Mouse (Mus musculus) hindbrain, embryonic 14.5 days (tissue): ENCODE measurements at regions not wholly inside any gene's neighbourhood (a gene's known extent, or its start where the extent isn't known, plus 50 kb on each side); places are given as distances from the start of the nearest gene placed in this dataset.

Experiments used
- ATAC-seq: fragments of 200-750 bp; cut with Nextera tagmentation; 2 replicates; pipeline ENCODE4 v1.8.0; 2017; ENCODE audit warnings: moderate number of reproducible peaks, mild to moderate bottlenecking, moderate TSS enrichment, moderate library complexity; ENCODE audit not compliant: low FRiP score
- DNase-seq: peaks from one replicate; pipeline ENCODE4 v3.0.0-alpha.2; 2015; ENCODE audit warnings: low spot score
- H3K27ac ChIP-seq: fragments of 300-500 bp; sonication (generic); 2 replicates; pipeline ENCODE4 v1.5.1; 2014; ENCODE audit warnings: mild to moderate bottlenecking, moderate library complexity
- H3K27me3 ChIP-seq: fragments of 300-500 bp; sonication (generic); 2 replicates; pipeline ENCODE4 v1.6.1; 2014; ENCODE audit warnings: mild to moderate bottlenecking, low read length, mixed read lengths; ENCODE audit not compliant: control insufficient read depth, insufficient read depth
- H3K36me3 ChIP-seq: fragments of 300-500 bp; sonication (generic); replicated peaks from 2 replicates; pipeline ENCODE4 v1.6.1; 2014; ENCODE audit not compliant: control insufficient read depth, insufficient read depth
- H3K4me1 ChIP-seq: fragments of 300-500 bp; sonication (generic); replicated peaks from 2 replicates; pipeline ENCODE4 v1.6.1; 2014; ENCODE audit warnings: antibody characterized with exemption, low read length, mixed read lengths; ENCODE audit not compliant: control insufficient read depth, insufficient read depth
- H3K4me2 ChIP-seq: fragments of 300-500 bp; sonication (generic); replicated peaks from 2 replicates; pipeline ENCODE4 v1.6.1; 2014; ENCODE audit warnings: mild to moderate bottlenecking, moderate library complexity
- H3K4me3 ChIP-seq: fragments of 300-500 bp; sonication (generic); replicated peaks from 2 replicates; pipeline ENCODE4 v1.5.1; 2014; ENCODE audit warnings: mild to moderate bottlenecking, low read length
- H3K9ac ChIP-seq: fragments of 300-500 bp; sonication (generic); 2 replicates; pipeline ENCODE4 v1.6.1; 2014
- H3K9me3 ChIP-seq: fragments of 300-500 bp; sonication (generic); 2 replicates; pipeline ENCODE4 v1.6.1; 2016; ENCODE audit warnings: low read length; ENCODE audit not compliant: control insufficient read depth
- WGBS: fragments of 180-500 bp; shearing (Covaris S2); extraction: QIAGEN DNeasy Blood & Tissue Kit; methylation state at CpG from one replicate; pipeline ENCODE4 v1.1.7; 2014; 5-methylcytosine and 5-hydroxymethylcytosine counted together

DNA sequence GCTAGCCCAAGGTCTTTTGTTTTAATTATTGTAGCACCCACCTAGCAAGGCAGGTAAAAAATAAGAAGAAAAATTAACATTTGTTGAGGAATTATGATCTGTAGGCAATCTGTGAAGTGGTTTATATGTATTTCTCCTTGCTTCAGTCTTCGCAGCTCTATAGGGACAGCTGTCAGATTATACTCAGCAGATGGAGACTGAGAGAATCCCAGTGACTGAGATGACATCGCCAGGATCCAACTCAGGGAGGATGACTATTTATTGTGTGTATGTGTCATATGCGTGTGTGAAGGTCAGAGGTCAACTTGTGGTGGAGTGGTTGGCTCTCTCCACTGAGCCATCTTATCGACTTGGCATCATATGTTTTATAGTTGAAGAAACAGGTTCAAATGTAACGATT is 362.0 kb upstream of the Chd6 start:
- no peak for DNase-seq
- H3K4me3 ChIP-seq = no peak overlapping the region
- WGBS = 81% methylated on average over 5 of the region's 5 CpGs

DNA sequence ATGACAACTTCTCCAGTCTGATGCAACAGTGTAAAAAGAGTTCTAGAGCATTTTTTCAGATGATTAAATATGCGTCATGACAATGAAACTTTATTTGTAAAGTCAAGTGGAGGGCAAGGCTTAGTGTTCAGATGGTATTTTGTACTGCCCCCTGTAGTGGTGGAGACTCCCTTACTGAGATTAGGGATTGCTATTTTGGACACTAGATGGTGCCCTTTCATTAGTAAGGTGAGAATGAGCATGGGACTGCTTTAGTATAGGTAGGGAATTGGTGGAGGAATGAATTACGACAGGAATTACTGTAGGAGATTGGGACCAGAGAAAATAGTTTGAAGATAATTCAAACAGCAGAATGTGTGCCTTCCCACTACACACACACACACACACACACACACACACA is 361.1 kb upstream of the Chd6 start:
- Histone ChIP-seq H3K36me3 (no peaks in the 10 kb centered on the region), H3K4me3 (no peak overlapping the region), H3K9ac (no peak overlapping the region), H3K27me3 (no peaks in the 10 kb centered on the region), H3K4me2 (no peak overlapping the region), H3K4me1 (no peaks in the 10 kb centered on the region), H3K27ac (no peak overlapping the region), H3K9me3 (no peaks in the 10 kb centered on the region)
- ATAC-seq (no peak), DNase-seq (peak; percentile 75)
- WGBS = 36% methylated on average over 2 of the region's 2 CpGs

More for the DNA sequence above, 362.0 kb upstream of the Chd6 start:
- no peaks in the 10 kb centered on the region for H3K27me3 ChIP-seq
- ATAC-seq = no peak
- H3K9ac ChIP-seq = no peak overlapping the region
- no peak overlapping the region for H3K4me2 ChIP-seq
- no peaks in the 10 kb centered on the region for H3K36me3 ChIP-seq
- H3K4me1 ChIP-seq = no peaks in the 10 kb centered on the region
- no peak overlapping the region for H3K27ac ChIP-seq
- H3K9me3 ChIP-seq = no peaks in the 10 kb centered on the region

DNA sequence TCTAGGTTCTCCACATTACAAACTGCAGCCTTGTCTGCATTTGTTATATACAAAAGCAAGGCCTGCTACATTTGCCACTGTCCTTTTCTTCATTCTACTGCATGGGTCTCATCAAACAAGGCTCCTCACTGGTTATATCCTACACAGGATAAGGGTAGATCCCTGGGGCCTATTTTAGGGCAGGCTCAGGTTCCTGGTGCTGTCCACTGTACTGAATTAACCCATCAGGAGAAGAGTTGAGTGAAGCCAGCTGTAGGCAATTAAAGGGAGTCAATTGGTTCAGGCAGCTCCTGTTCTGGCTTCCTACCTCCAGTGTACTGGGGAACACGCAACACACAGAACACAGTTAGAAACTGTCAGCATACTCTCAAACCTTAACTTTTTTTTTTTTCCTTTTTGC is 358.2 kb upstream of the Chd6 start:
- no peak for ATAC-seq
- WGBS = 86% methylated on average over 1 of the region's 1 CpGs
- no peak overlapping the region for H3K4me3 ChIP-seq
- no peak for DNase-seq
- H3K4me1 ChIP-seq = no peaks in the 10 kb centered on the region
- H3K4me2 ChIP-seq = no peak overlapping the region
- no peaks in the 10 kb centered on the region for H3K27me3 ChIP-seq
- no peaks in the 10 kb centered on the region for H3K9me3 ChIP-seq
- no peak overlapping the region for H3K27ac ChIP-seq
- H3K9ac ChIP-seq = no peak overlapping the region
- H3K36me3 ChIP-seq = no peaks in the 10 kb centered on the region

DNA sequence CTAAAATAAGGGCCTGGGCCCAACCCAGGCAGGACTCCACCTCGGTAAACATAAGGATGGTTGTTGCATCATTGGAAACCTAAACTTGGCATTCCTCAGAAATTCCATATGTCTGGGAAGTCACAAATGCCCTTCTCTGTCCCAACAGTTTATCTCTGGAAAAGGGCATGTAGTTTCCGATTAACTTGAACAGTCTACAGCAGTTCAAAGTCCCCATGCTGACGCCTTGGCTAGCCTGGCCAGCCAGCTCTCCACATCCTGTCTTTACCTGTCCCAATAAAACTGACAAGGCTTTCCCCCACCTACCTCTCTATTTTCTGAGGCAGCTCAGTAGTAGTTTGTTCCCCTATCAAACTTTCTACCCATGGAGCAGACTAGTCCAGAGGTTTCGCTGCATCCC is 351.7 kb upstream of the Chd6 start:
- WGBS = 94% methylated on average over 4 of the region's 4 CpGs
- ATAC-seq = no peak
- H3K36me3 ChIP-seq = no peaks in the 10 kb centered on the region

DNA sequence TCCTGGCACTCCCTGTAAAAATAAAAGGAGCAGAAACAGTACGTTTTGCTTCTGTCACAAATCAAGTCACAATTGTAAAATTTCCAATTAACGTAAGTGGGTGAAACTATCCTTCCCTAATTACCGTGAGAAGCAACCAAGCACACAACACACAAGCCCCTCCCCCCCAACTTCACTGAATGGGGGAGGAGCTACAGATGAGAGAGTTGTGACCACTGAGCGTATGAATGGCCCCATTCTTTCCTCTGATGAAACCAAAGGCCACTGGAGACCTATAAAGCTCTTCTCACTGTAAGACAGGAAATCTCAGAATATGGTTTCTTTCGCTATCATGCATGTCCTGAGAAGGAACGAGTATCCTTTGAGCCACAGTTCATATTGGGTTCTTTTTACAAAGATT is 345.6 kb upstream of the Chd6 start:
- Histone ChIP-seq H3K9ac (no peak overlapping the region), H3K9me3 (no peaks in the 10 kb centered on the region), H3K27ac (no peak overlapping the region), H3K4me3 (no peak overlapping the region), H3K4me2 (no peak overlapping the region), H3K4me1 (no peaks in the 10 kb centered on the region), H3K27me3 (no peaks in the 10 kb centered on the region), H3K36me3 (no peaks in the 10 kb centered on the region)
- DNase-seq (no peak), ATAC-seq (no peak)
- WGBS = 68% methylated on average over 6 of the region's 6 CpGs

More for the DNA sequence above, 351.7 kb upstream of the Chd6 start:
- no peaks in the 10 kb centered on the region for H3K27me3 ChIP-seq
- H3K9ac ChIP-seq = no peak overlapping the region
- DNase-seq = no peak
- H3K4me1 ChIP-seq = no peaks in the 10 kb centered on the region
- H3K4me2 ChIP-seq = no peak overlapping the region
- no peak overlapping the region for H3K4me3 ChIP-seq
- H3K9me3 ChIP-seq = no peaks in the 10 kb centered on the region
- no peak overlapping the region for H3K27ac ChIP-seq

DNA sequence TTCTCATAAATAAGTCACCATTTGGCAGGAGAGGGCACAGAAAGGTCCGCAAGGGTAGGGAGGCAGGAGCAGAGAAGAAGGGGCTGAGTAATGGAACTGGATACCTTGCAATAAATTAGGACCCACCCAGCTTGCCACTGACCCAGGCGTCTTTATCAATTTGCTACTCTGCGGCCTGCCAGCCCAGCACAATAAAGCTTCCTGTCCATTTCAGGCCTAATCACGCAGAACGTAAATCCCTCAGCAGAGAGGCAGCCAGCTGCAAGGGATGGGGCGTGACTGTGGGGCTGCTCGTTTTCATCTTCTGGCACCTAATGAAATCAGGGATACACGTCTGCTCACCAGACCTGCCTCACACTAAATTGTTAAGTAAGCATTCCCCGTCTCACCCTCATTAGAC is 324.9 kb upstream of the Chd6 start:
- Histone ChIP-seq H3K36me3 (no peaks in the 10 kb centered on the region), H3K4me1 (no peaks in the 10 kb centered on the region), H3K27me3 (no peaks in the 10 kb centered on the region), H3K9ac (no peak overlapping the region), H3K4me2 (no peak overlapping the region), H3K4me3 (no peak overlapping the region), H3K9me3 (no peaks in the 10 kb centered on the region), H3K27ac (no peak overlapping the region)
- ATAC-seq = no peak
- WGBS = 31% methylated on average over 9 of the region's 9 CpGs
- DNase-seq = no peak

DNA sequence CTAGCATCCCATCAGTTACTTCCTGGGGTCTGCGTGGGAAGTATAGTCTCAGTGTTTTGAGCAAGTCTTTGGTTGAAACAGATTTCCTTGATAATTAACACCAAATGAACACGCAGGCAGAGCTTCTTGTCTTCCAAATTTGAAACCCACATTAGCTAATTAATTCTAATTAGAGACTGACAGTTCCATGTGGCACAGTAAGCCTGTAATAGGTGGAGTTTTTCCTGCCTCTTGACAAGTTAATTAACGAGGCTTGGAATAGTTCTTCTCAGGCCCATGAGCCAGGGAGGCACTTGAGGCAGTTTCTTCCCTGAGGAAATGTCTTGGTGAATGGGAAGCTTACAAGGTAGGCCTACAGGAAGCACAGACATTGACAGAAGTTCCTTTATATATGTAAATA is 320.4 kb upstream of the Chd6 start:
- Histone ChIP-seq H3K4me1 (no peaks in the 10 kb centered on the region), H3K27me3 (no peaks in the 10 kb centered on the region), H3K9ac (no peak overlapping the region), H3K36me3 (no peaks in the 10 kb centered on the region), H3K4me3 (no peak overlapping the region), H3K4me2 (no peak overlapping the region), H3K27ac (no peak overlapping the region), H3K9me3 (no peaks in the 10 kb centered on the region)
- ATAC-seq (no peak), DNase-seq (no peak)
- 63% methylated on average over 3 of the region's 3 CpGs for WGBS

DNA sequence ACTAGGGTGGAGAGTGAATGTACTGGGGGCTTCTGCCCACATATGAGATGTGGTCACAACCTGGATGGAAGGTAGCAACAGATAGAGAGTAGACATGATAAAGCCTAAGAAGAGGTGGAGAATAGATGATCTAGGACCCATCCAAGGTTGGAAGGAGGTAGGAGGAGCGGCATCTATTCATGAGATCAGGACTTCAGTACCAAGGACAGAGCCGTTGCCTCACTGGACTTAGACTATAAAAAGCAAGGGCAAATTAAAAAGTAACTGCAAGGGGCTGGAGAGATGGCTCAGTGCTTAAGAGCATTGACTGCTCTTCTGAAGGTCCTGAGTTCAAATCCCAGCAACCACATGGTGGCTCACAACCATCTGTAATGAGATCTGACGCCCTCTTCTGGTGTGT is 316.7 kb upstream of the Chd6 start:
- DNase-seq (no peak), ATAC-seq (no peak)
- H3K4me1 ChIP-seq = no peaks in the 10 kb centered on the region
- H3K27me3 ChIP-seq = no peaks in the 10 kb centered on the region
- H3K4me3 ChIP-seq = no peak overlapping the region
- H3K36me3 ChIP-seq = no peaks in the 10 kb centered on the region
- H3K4me2 ChIP-seq = no peak overlapping the region
- H3K9me3 ChIP-seq = no peaks in the 10 kb centered on the region
- 59% methylated on average over 3 of the region's 3 CpGs for WGBS
- no peak overlapping the region for H3K9ac ChIP-seq
- no peak overlapping the region for H3K27ac ChIP-seq

DNA sequence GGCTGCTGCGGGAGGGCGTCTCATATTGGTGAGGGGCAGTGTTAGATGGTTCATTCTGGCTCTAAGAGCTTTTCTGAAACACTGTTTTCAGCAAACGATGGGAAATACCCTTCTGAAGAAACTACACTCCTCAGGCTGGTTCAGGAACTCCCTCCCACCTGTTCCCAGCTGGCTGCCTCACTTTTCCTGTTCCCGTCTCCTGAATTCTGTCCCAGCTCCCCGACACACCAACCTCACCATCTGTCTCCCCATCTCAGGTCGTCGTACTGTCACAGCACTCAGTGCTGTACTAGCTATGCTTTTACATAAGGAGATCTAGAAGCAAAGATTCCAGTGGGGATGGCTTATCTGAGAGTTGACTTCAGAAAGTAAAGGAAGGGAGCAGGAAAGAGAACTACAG is 309.2 kb upstream of the Chd6 start:
- WGBS = 86% methylated on average over 7 of the region's 7 CpGs
- Histone ChIP-seq H3K4me2 (no peak overlapping the region), H3K27me3 (no peaks in the 10 kb centered on the region), H3K4me3 (no peak overlapping the region), H3K27ac (no peak overlapping the region), H3K9ac (no peak overlapping the region), H3K4me1 (no peaks in the 10 kb centered on the region), H3K9me3 (no peaks in the 10 kb centered on the region), H3K36me3 (no peaks in the 10 kb centered on the region)
- DNase-seq (no peak), ATAC-seq (no peak)

DNA sequence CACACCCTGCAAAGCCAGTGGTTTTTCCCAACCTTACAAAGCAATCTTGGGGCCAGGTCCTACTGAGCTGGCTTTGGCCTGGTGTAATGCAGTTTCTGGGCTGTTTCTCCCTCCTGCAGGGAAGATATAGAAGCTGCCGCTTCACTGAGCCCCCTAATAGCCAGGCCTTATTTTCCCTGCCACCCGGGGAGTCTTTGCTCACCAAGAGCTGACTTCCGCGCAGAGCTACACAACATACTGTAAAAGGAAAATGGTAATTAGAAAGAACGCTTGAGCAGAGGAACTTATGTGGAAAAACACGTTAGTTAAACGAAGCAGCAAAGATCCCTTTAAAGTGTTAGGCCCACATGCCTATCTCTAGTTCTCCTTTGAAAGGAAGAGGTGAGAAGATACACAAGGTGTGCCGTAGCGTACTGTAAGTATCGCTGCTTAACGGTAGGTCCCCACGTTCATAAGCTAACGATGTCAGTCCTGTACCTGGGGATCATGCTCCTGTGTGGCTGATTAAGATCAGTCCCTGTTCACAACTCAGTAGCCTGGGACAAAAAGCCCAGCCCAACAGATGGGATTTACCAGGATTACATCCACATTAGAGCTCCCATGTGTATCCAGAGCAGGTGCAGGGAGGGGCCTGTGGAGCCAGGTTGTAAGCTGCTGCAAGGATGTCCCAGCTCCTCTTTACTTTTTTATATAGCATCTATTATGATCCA is 307.5 kb upstream of the Chd6 start:
- Histone ChIP-seq H3K4me2 (no peak overlapping the region), H3K27me3 (no peaks in the 10 kb centered on the region), H3K9ac (no peak overlapping the region), H3K4me1 (no peaks in the 10 kb centered on the region), H3K9me3 (no peaks in the 10 kb centered on the region), H3K27ac (0 out of 2 replicates have a peak overlapping the region, but pooled peaks have one; percentile 16), H3K36me3 (no peaks in the 10 kb centered on the region), H3K4me3 (no peak overlapping the region)
- WGBS = 58% methylated on average over 13 of the region's 13 CpGs
- ATAC-seq (no peak), DNase-seq (no peak)
